11 mouse cellular contexts compared by ENCODE assay signal in the genomic region with DNA sequence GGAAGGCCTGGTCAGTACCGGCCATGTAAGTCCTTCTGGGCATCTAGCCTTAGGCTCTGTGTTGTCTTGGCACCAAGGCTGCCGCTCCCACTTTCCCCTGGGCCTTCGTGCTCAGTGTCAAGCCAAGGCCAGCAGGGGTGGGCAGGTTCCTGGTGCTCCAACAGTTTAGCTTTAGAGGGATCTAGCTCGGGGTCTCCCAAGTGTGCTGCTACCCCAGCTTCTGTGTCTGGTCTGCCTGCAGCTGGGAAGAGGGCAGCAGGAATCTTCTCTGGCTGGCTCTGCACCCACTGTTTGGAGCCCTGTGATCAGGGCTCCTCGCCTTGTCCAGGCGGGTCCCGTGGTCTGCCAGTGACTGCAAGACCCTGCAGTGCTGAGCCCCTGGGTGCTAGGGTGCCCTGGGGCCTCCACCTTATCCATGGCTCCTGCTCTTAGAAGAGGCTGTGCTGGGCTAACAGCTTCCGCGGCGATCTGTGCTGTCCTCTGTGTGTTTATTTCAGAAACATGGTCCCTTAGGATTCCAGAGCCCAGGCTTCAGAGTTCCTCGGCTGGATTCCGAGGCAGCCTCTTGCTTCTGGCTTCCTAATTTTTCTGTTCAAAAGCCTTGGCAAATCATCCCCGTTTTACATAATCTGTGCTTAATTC. TPM values are rescaled to one million over a fixed set of nuclear protein-coding genes. Genes with fewer than 3 reads are reported as not detected.
DNase-seq lines count a peak whose midpoint lies in the region; ATAC-seq lines count a peak whose summit lies in the region.
"Had no signal": no experiment of that assay in that cellular context is flagged by ENCODE, and none has a peak within 500 bp of the region (broad histone marks: within the 10 kb centered on the region; RNA-seq: fewer than 3 reads in every experiment).

No protein-coding gene starts in this region.

- peak overlapping the region; percentile 85 for H3K4me2 ChIP-seq in midbrain, embryonic 15.5 days

- peaks cover 25% of the 10 kb centered on the region for H3K36me3 ChIP-seq in hindbrain, embryonic 10.5 days
- H3K36me3 ChIP-seq in midbrain, embryonic 15.5 days (replicated peaks) = no peaks in the 10 kb centered on the region

- peaks cover 80% of the 10 kb centered on the region for H3K4me1 ChIP-seq in hindbrain, embryonic 10.5 days (replicated peaks)
- H3K4me1 ChIP-seq in midbrain, embryonic 15.5 days = peaks cover 55% of the 10 kb centered on the region

- peaks cover 58% of the 10 kb centered on the region for H3K27me3 ChIP-seq in hindbrain, embryonic 10.5 days (ENCODE audit: insufficient read depth, poor library complexity, severe bottlenecking)
- no peaks in the 10 kb centered on the region for H3K27me3 ChIP-seq in midbrain, embryonic 15.5 days (replicated peaks)

- DNase-seq in cerebellum, adult 8-10 months = peak; percentile 39
- DNase-seq in cerebellum, postnatal 25 days = peak; percentile 47 to 58
- no peak for DNase-seq in hindbrain, embryonic 10.5 days (ENCODE audit: low spot score)
- no peak for DNase-seq in kidney, postnatal 4 days
- no peak for DNase-seq in T-cell, adult 2 months (ENCODE audit: low spot score)
- no peak for DNase-seq in kidney, postnatal 36 days
- DNase-seq: adrenal gland, adult 2 months; lung, postnatal 10 days had no signal

- H3K9ac ChIP-seq in midbrain, embryonic 15.5 days = peak overlapping the region; percentile 67

- no peak overlapping the region for H3K27ac ChIP-seq in hindbrain, embryonic 10.5 days
- peak overlapping the region; percentile 69 for H3K27ac ChIP-seq in midbrain, embryonic 15.5 days

- ATAC-seq in cerebellum, adult (ENCODE audit: insufficient number of reproducible peaks, low FRiP score, low TSS enrichment) = no peak
- no peak for ATAC-seq in midbrain, embryonic 15.5 days (replicated peaks)

- H3K9me3 ChIP-seq in hindbrain, embryonic 10.5 days = no peaks in the 10 kb centered on the region
- no peaks in the 10 kb centered on the region for H3K9me3 ChIP-seq in midbrain, embryonic 15.5 days

- 78% methylated on average over 13 of the region's 13 CpGs for WGBS in hindbrain, embryonic 10.5 days
- WGBS in midbrain, embryonic 15.5 days = 53% methylated on average over 13 of the region's 13 CpGs

- peak overlapping the region; percentile 24; the same call in 1 of the 2 replicates for H3K4me3 ChIP-seq in hindbrain, embryonic 10.5 days
- peak overlapping the region; percentile 89 for H3K4me3 ChIP-seq in midbrain, embryonic 15.5 days
- H3K4me3 ChIP-seq: erythroblast, embryonic 14.5 days had no signal

RNA-seq across cellular contexts. Expression of a gene that starts 4.7 kb away (rescaled TPM):
- polyA plus RNA-seq in hindbrain, embryonic 10.5 days (2016; fragmentation: Nextera tagmentation; extraction: Ambion mirVana) = 7.0 and 18.0 TPM in 2 replicates
- 102 and 105 TPM in 2 replicates for polyA plus RNA-seq in midbrain, embryonic 15.5 days (2015; fragmentation: Nextera tagmentation; extraction: Ambion mirVana)

RNA-seq across cellular contexts. Expression of a gene that starts 53.1 kb away (rescaled TPM):
- polyA plus RNA-seq in hindbrain, embryonic 10.5 days (2016; fragmentation: Nextera tagmentation; extraction: Ambion mirVana) = 344 and 387 TPM in 2 replicates
- polyA plus RNA-seq in midbrain, embryonic 15.5 days (2015; fragmentation: Nextera tagmentation; extraction: Ambion mirVana) = 273 and 278 TPM in 2 replicates

Comparison
In these comparisons a context has a peak if more than half of its experiments do, and no peak if none do; other contexts are left out.
1. DNase-seq: peak in cerebellum, adult 8-10 months (single experiment) and cerebellum, postnatal 25 days (2 of 2); none in hindbrain, embryonic 10.5 days (single experiment), kidney, postnatal 4 days (0 of 2), T-cell, adult 2 months (single experiment) and kidney, postnatal 36 days (0 of 2).